Mouse (Mus musculus): ENCODE data around the gene Pank1. TPM values are rescaled to one million over a fixed set of nuclear protein-coding genes. Genes with fewer than 3 reads are reported as not detected.
A peak's percentile ranks its signal among the peaks of the same experiment; 100 is the strongest.

The Pank1 gene
- polyA plus RNA-seq (2012; ENCODE audit: insufficient read depth, insufficient read length, missing spikeins): 4.8 and 5.2 TPM in 2 replicates

- peak within 1 kb of the TSS; percentile 65 for H3K4me3 ChIP-seq (ENCODE audit: insufficient read depth, low read length)
- H3K4me1 ChIP-seq (ENCODE audit: control insufficient read depth, insufficient read depth, low read length): peaks cover 13% of the 10 kb centered on the region
- peak within 1 kb of the TSS; percentile 67 for H3K27ac ChIP-seq (ENCODE audit: insufficient read depth, low read depth, low read length)
- TF ChIP-seq POLR2A (IDR thresholded peaks at IDR 0.05; ENCODE audit: borderline replicate concordance, low read depth, low read length): 0 out of 2 replicates have a peak, but pooled peaks have one; percentile 18
- no peak for TF ChIP-seq CTCF (IDR thresholded peaks at IDR 0.05; ENCODE audit: low read depth, low read length)
Measured at GRCm38 (mm10) chr19:34878603-34879541, at the start of gene Pank1. Gene Pank1, minus strand, starts transcription at chr19:34879455.

- TF ChIP-seq CTCF (IDR thresholded peaks at IDR 0.05; ENCODE audit: low read depth, low read length): no peak
- no peak for TF ChIP-seq POLR2A (IDR thresholded peaks at IDR 0.05; ENCODE audit: borderline replicate concordance, low read depth, low read length)
Measured at GRCm38 (mm10) chr19:34922603-34922963, 43.3 kb upstream of the Pank1 start.

GRCm38 (mm10) chr19:34921652-34922602 is 42.7 kb upstream of the Pank1 start, which contains the start of gene Kif20b:
Gene Kif20b, plus strand, starts transcription at chr19:34922361.
- peak within 1 kb of the TSS; percentile 98 for H3K4me3 ChIP-seq (ENCODE audit: insufficient read depth, low read length)
- TF ChIP-seq POLR2A (IDR thresholded peaks at IDR 0.05; ENCODE audit: borderline replicate concordance, low read depth, low read length) (no peak), CTCF (IDR thresholded peaks at IDR 0.05; ENCODE audit: low read depth, low read length) (0 out of 2 replicates have a peak, but pooled peaks have one; percentile 33)
- no peaks in the 10 kb centered on the region for H3K4me1 ChIP-seq (ENCODE audit: control insufficient read depth, insufficient read depth, low read length)
- H3K27ac ChIP-seq (ENCODE audit: insufficient read depth, low read depth, low read length): peak within 1 kb of the TSS; percentile 53

More at GRCm38 (mm10) chr19:34922603-34922963, 43.3 kb upstream of the Pank1 start:
- Histone ChIP-seq H3K4me1 (ENCODE audit: control insufficient read depth, insufficient read depth, low read length) (no peaks in the 10 kb centered on the region), H3K27ac (ENCODE audit: insufficient read depth, low read depth, low read length) (peak overlapping the region; percentile 48), H3K4me3 (ENCODE audit: insufficient read depth, low read length) (peak overlapping the region; percentile 98)

GRCm38 (mm10) chr19:34921253-34921651 is 42.0 kb upstream of the Pank1 start:
- Histone ChIP-seq H3K27ac (ENCODE audit: insufficient read depth, low read depth, low read length) (peak overlapping the region; percentile 53; the same call in 1 of the 2 replicates), H3K4me1 (ENCODE audit: control insufficient read depth, insufficient read depth, low read length) (no peaks in the 10 kb centered on the region), H3K4me3 (ENCODE audit: insufficient read depth, low read length) (peak overlapping the region; percentile 98)
- no peak for TF ChIP-seq CTCF (IDR thresholded peaks at IDR 0.05; ENCODE audit: low read depth, low read length)

- no peak for TF ChIP-seq CTCF (IDR thresholded peaks at IDR 0.05; ENCODE audit: low read depth, low read length)
- no peak for TF ChIP-seq POLR2A (IDR thresholded peaks at IDR 0.05; ENCODE audit: borderline replicate concordance, low read depth, low read length)
Measured at GRCm38 (mm10) chr19:34920531-34920930, 41.3 kb upstream of the Pank1 start.

GRCm38 (mm10) chr19:34920066-34920465 is 40.8 kb upstream of the Pank1 start:
- TF ChIP-seq POLR2A (IDR thresholded peaks at IDR 0.05; ENCODE audit: borderline replicate concordance, low read depth, low read length) (no peak), CTCF (IDR thresholded peaks at IDR 0.05; ENCODE audit: low read depth, low read length) (no peak)
- H3K4me3 ChIP-seq (ENCODE audit: insufficient read depth, low read length): no peak overlapping the region
- no peaks in the 10 kb centered on the region for H3K4me1 ChIP-seq (ENCODE audit: control insufficient read depth, insufficient read depth, low read length)
- H3K27ac ChIP-seq (ENCODE audit: insufficient read depth, low read depth, low read length): no peak overlapping the region

More at GRCm38 (mm10) chr19:34920531-34920930, 41.3 kb upstream of the Pank1 start:
- no peak overlapping the region for H3K27ac ChIP-seq (ENCODE audit: insufficient read depth, low read depth, low read length)
- no peak overlapping the region for H3K4me3 ChIP-seq (ENCODE audit: insufficient read depth, low read length)
- no peaks in the 10 kb centered on the region for H3K4me1 ChIP-seq (ENCODE audit: control insufficient read depth, insufficient read depth, low read length)

GRCm38 (mm10) chr19:34912366-34912765 is 33.1 kb upstream of the Pank1 start:
- H3K27ac ChIP-seq (ENCODE audit: insufficient read depth, low read depth, low read length): no peak overlapping the region
- TF ChIP-seq POLR2A (IDR thresholded peaks at IDR 0.05; ENCODE audit: borderline replicate concordance, low read depth, low read length) (no peak), CTCF (IDR thresholded peaks at IDR 0.05; ENCODE audit: low read depth, low read length) (no peak)
- no peak overlapping the region for H3K4me3 ChIP-seq (ENCODE audit: insufficient read depth, low read length)
- 0 out of 2 replicates have a peak, but pooled peaks cover 2% of the 10 kb centered on the region for H3K4me1 ChIP-seq (ENCODE audit: control insufficient read depth, insufficient read depth, low read length)

- no peak for TF ChIP-seq CTCF (IDR thresholded peaks at IDR 0.05; ENCODE audit: low read depth, low read length)
- no peak for TF ChIP-seq POLR2A (IDR thresholded peaks at IDR 0.05; ENCODE audit: borderline replicate concordance, low read depth, low read length)
- peaks cover 5% of the 10 kb centered on the region; the same call in 1 of the 2 replicates for H3K4me1 ChIP-seq (ENCODE audit: control insufficient read depth, insufficient read depth, low read length)
- no peak overlapping the region for H3K4me3 ChIP-seq (ENCODE audit: insufficient read depth, low read length)
- H3K27ac ChIP-seq (ENCODE audit: insufficient read depth, low read depth, low read length): no peak overlapping the region
Measured at GRCm38 (mm10) chr19:34906772-34907171, 27.5 kb upstream of the Pank1 start.

GRCm38 (mm10) chr19:34905424-34905823 is 26.2 kb upstream of the Pank1 start:
- TF ChIP-seq CTCF (IDR thresholded peaks at IDR 0.05; ENCODE audit: low read depth, low read length): no peak
- TF ChIP-seq POLR2A (IDR thresholded peaks at IDR 0.05; ENCODE audit: borderline replicate concordance, low read depth, low read length): no peak
- H3K4me3 ChIP-seq (ENCODE audit: insufficient read depth, low read length): no peak overlapping the region
- H3K4me1 ChIP-seq (ENCODE audit: control insufficient read depth, insufficient read depth, low read length): peaks cover 5% of the 10 kb centered on the region; the same call in 1 of the 2 replicates
- no peak overlapping the region for H3K27ac ChIP-seq (ENCODE audit: insufficient read depth, low read depth, low read length)
